Mouse (Mus musculus) liver, embryonic 14.5 days (tissue): ENCODE data around the gene Palld.

Experiments used
- CTCF ChIP-seq: IDR thresholded peaks from 2 replicates; pipeline ENCODE4 v1.5.1; 2016; ENCODE audit warnings: antibody characterized with exemption, low read depth, control low read depth
- EP300 ChIP-seq: IDR thresholded peaks from 2 replicates; pipeline ENCODE4 v1.6.1; 2016; ENCODE audit warnings: antibody characterized with exemption, low read depth

DNA sequence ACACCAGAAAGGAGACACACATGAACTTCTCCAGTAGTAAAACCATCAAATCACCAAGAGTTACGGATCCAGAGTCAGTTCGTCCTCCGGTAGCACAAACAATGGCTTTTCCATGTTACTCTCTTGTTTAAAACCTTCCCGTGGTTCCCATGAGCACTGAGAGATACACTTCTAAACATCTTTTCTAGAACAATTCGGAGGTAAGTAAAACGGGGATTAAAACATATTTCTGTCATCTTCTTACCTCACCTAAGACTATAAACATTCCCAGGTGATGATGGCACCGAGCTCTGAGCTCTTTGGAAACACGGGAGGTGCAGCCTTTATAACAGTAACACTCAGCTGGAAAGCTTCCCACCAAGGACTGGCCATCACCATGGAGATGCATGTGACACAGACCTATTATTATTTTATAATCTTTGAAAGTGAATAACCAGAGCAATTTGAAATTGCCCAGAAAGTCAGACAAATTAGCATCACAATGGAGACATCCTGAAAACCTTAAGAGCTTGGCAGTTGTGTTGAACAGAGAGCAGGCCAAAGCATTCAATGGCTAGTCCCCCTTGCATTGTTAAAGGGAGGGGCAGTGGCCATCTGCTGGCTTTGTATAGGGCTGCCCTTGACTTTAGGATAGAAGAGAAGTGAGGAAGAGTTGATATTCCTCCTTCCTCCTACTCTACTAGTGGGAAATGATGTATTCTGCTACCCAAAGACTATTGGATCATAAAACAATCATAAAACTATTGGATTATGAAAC lies 385.6 kb downstream of the Palld start:
- TF ChIP-seq CTCF (no peak), EP300 (no peak)
